Mouse (Mus musculus) thymus, adult 2 months (tissue): ENCODE measurements around the gene Sdcbp2. TPM values are rescaled to one million over a fixed set of nuclear protein-coding genes. Genes with fewer than 3 reads are reported as not detected.

Source experiments
- DNase-seq: peaks from one replicate; pipeline ENCODE4 v3.0.0; 2021
- H3K27ac ChIP-seq: fragments of 200-500 bp; 2 replicates; pipeline ENCODE4 v1.5.1; 2012; ENCODE audit warnings: low read length, control low read depth; ENCODE audit not compliant: control insufficient read depth, insufficient read depth
- H3K27me3 ChIP-seq: fragments of 200-500 bp; 2 replicates; pipeline ENCODE4 v1.6.1; 2012; ENCODE audit warnings: mild to moderate bottlenecking, low read length, moderate library complexity, mixed read lengths; ENCODE audit not compliant: control insufficient read depth, insufficient read depth
- H3K36me3 ChIP-seq: fragments of 200-500 bp; 2 replicates; pipeline ENCODE4 v1.6.1; 2012; ENCODE audit warnings: mild to moderate bottlenecking, low read length, moderate library complexity; ENCODE audit not compliant: control insufficient read depth, insufficient read depth
- H3K4me1 ChIP-seq: fragments of 200-500 bp; replicated peaks from 2 replicates; pipeline ENCODE4 v1.6.1; 2012; ENCODE audit warnings: low read length; ENCODE audit not compliant: control insufficient read depth, insufficient read depth
- H3K4me3 ChIP-seq: fragments of 200-500 bp; 2 replicates; pipeline ENCODE4 v1.5.1; 2012; ENCODE audit warnings: mild to moderate bottlenecking, low read length, control low read depth, moderate library complexity; ENCODE audit not compliant: control insufficient read depth, insufficient read depth
- CTCF ChIP-seq: fragments of 200-500 bp; IDR thresholded peaks from 2 replicates; pipeline ENCODE4 v1.5.1; 2012; ENCODE audit warnings: mild to moderate bottlenecking, control low read depth, low read length, moderate library complexity, borderline replicate concordance; ENCODE audit not compliant: control insufficient read depth, poor library complexity, insufficient read depth; ENCODE audit errors: extremely low read depth
- POLR2A ChIP-seq: fragments of 200-500 bp; IDR thresholded peaks from 2 replicates; pipeline ENCODE4 v1.6.1; 2012; ENCODE audit warnings: mild to moderate bottlenecking, low read length, control low read depth, moderate library complexity; ENCODE audit not compliant: control insufficient read depth, poor library complexity, insufficient read depth; ENCODE audit errors: extremely low read depth
- WGBS: fragments of 180-500 bp; shearing (Covaris S2); methylation state at CpG from one replicate; pipeline ENCODE4 v1.1.7; 2018; 5-methylcytosine and 5-hydroxymethylcytosine counted together
- polyA plus RNA-seq: library from polyadenylated mRNA; depleted of rRNA; stranded (reverse); fragments of >200 nt; gene quantifications from 2 replicates; pipeline ENCODE4 v1.2.3, GENCODE M21; 2012

The Sdcbp2 gene
- polyA plus RNA-seq, 1 experiment: 4.6 TPM

GRCm38 (mm10) chr2:151533632-151534031, 38.8 kb upstream of the Sdcbp2 start:
- WGBS: 45% methylated on average over 6 of the region's 6 CpGs
- no peak overlapping the region for H3K4me3 ChIP-seq
- H3K36me3 ChIP-seq: no peaks in the 10 kb centered on the region
- H3K27ac ChIP-seq: no peak overlapping the region
- peaks cover 47% of the 10 kb centered on the region for H3K4me1 ChIP-seq
- H3K27me3 ChIP-seq: no peaks in the 10 kb centered on the region
- DNase-seq: no peak
- no peak for TF ChIP-seq CTCF
- no peak for TF ChIP-seq POLR2A

- 0% methylated on average over 1 of the region's 1 CpGs for WGBS
- DNase-seq: no peak
- H3K4me3 ChIP-seq: no peak overlapping the region
- H3K27ac ChIP-seq: peak overlapping the region; percentile 82
- H3K4me1 ChIP-seq: peaks cover 27% of the 10 kb centered on the region
- no peak for TF ChIP-seq CTCF
- no peak for TF ChIP-seq POLR2A
- H3K27me3 ChIP-seq: no peaks in the 10 kb centered on the region
- no peaks in the 10 kb centered on the region for H3K36me3 ChIP-seq
These were observed 36.3 kb upstream of the Sdcbp2 start for GRCm38 (mm10) chr2:151535961-151536617.

- no peak overlapping the region for H3K4me3 ChIP-seq
- no peaks in the 10 kb centered on the region for H3K27me3 ChIP-seq
- TF ChIP-seq POLR2A (no peak), CTCF (no peak)
- H3K27ac ChIP-seq: peak overlapping the region; percentile 82
- H3K4me1 ChIP-seq: peaks cover 27% of the 10 kb centered on the region
- 10% methylated on average over 5 of the region's 5 CpGs for WGBS
- H3K36me3 ChIP-seq: no peaks in the 10 kb centered on the region
- no peak for DNase-seq
These were observed 35.8 kb upstream of the Sdcbp2 start for GRCm38 (mm10) chr2:151536618-151536974.

GRCm38 (mm10) chr2:151538646-151539045, 33.8 kb upstream of the Sdcbp2 start:
- Histone ChIP-seq H3K4me1 (peaks cover 19% of the 10 kb centered on the region), H3K27me3 (no peaks in the 10 kb centered on the region), H3K36me3 (no peaks in the 10 kb centered on the region), H3K27ac (no peak overlapping the region), H3K4me3 (no peak overlapping the region)
- TF ChIP-seq POLR2A (no peak), CTCF (no peak)
- 87% methylated on average over 4 of the region's 4 CpGs for WGBS
- no peak for DNase-seq

GRCm38 (mm10) chr2:151542323-151543062, 29.9 kb upstream of the Sdcbp2 start, which contains the start of gene Fkbp1a:
Fkbp1a (plus strand) TSS chr2:151542483.
- peak within 1 kb of the TSS; percentile 65 for H3K4me3 ChIP-seq
- peaks cover 12% of the 10 kb centered on the region; the same call in 1 of the 2 replicates for H3K36me3 ChIP-seq
- peak; percentile 94 for DNase-seq
- H3K27ac ChIP-seq: peak within 1 kb of the TSS; percentile 61
- no peaks in the 10 kb centered on the region for H3K27me3 ChIP-seq
- H3K4me1 ChIP-seq: peaks cover 24% of the 10 kb centered on the region
- WGBS: under 1% methylated on average over 87 of the region's 93 CpGs
- TF ChIP-seq POLR2A (peak; percentile 43; the same call in 1 of the 2 replicates), CTCF (no peak; the same call in 1 of the 2 replicates)

- Histone ChIP-seq H3K4me3 (peak overlapping the region; percentile 65), H3K27ac (0 out of 2 replicates have a peak overlapping the region, but pooled peaks have one; percentile 30), H3K36me3 (peaks cover 13% of the 10 kb centered on the region), H3K4me1 (peaks cover 24% of the 10 kb centered on the region), H3K27me3 (no peaks in the 10 kb centered on the region)
- TF ChIP-seq CTCF: no peak
- TF ChIP-seq POLR2A: no peak
- WGBS: 2% methylated on average over 21 of the region's 21 CpGs
- DNase-seq: peak; percentile 58
These were observed 29.1 kb upstream of the Sdcbp2 start for GRCm38 (mm10) chr2:151543063-151543895.
